Mouse (Mus musculus) gastrocnemius, postnatal 25 days (tissue): Measurements from ENCODE around the gene Sel1l3. TPM values are rescaled to one million over a fixed set of nuclear protein-coding genes. Genes with fewer than 3 reads are reported as not detected.

Source experiments
- DNase-seq: peaks from one replicate; pipeline ENCODE4 v3.0.0; 2022
- total RNA-seq, 2 experiments: library from RNA; stranded (reverse); gene quantifications; 1 replicate in 1 of 2; 2 replicates in 1 of 2; pipeline ENCODE4 v1.2.3; 2021

Gene Sel1l3
- total RNA-seq, 2 experiments from 2014 or later: 71.7 to 90.2 TPM

GRCm38 (mm10) chr5:53212782-53213710, 681 bp downstream of the Sel1l3 start:
- DNase-seq: peak; percentile 38

- DNase-seq: no peak
These were observed 1.5 kb downstream of the Sel1l3 start for GRCm38 (mm10) chr5:53212087-53212781.

DNA sequence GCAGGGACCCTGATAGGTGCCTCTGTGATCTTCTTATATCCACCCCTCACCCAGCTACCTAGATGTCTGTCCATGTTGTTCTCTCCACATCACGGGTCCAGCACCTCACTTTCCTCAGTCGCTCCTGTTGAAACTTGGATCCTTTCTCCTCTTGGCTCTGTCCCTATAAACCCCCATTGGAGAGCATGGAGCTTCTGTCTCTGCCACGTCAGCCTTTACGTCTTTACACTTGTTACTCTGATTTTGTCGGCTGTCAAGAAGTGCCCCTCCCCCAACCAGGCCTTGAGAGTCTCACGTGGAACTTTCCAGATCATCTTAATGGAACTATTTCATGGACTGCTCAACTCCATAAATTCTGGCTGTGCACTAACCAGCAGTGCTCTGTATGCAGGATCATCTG, 2.5 kb downstream of the Sel1l3 start:
- no peak for DNase-seq

DNA sequence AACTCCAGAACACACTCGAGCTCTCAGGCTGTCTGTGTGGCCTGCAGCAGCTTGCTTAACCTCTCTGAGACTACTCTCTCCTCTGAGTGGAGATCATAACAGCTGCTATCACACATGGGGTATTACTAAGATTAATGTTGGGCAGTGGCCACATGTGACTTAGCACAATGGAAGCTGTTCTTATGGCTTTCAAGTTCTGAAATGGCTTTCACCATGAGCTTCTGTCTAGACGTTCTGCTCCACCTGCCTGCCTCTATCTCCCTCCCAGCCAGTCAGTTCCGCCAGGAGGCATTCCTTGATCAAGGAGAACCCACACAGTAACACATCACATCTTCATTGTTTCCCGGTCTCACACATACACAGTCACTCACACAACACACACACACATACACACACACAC, 3.2 kb downstream of the Sel1l3 start:
- DNase-seq: no peak

DNA sequence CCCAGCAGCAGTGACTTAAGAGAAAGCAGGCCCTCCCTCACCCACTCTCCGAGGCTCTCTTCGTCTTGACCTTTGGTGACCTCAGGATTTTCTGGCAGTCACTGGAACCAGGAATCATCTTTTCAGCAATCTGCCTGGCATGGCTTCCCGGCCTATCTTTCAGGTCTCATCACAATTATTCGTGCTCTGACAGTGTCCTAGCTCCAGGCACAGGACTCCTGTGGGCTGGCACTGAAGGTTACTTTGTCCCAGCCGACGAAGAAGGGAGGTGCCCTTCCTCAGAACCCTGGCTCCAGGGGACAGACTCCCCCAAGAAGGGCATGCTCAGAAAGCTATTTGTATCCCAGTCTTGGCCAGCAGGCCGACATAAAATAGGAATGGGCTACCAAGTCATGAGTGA, 4.0 kb downstream of the Sel1l3 start:
- peak; percentile 12 for DNase-seq

DNA sequence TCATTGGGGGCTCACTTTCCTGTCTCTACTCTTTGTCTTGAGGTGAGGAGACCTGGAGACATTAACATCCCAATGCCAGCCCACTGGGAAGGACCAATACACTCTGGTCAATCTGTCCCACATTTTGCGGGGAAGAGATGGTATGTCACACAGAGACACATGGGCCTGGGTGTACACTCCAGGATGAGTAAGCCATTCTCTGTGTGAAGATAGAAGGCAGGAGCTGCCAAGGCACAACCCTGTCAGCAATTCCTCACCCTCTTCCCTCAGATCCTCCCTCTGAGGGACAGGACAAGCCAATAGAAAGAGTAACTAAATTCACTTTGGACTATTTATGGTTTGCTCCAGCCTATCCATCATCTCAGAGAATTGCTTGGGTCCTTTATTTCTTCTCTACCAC, 5.0 kb downstream of the Sel1l3 start:
- no peak for DNase-seq

DNA sequence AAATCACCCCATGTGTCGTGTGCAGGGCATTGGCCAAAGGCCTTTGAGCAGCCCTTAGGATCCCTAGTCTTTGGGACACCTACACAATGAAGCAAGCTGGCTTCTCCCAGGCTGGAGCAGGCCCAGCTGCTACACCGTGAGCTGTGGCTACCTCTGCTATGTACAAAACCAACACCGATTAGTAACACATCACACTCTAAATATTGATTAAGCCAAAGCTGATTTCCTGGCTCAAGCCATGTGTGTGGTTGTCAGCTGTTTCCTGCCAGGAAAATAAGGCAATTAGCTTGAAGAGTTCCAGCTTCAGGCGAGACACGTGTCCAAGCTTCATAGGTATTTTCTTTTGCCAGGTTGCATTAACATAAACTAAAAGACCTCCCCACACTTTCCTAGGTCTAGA, 7.2 kb downstream of the Sel1l3 start:
- DNase-seq: no peak

GRCm38 (mm10) chr5:53202748-53203147, 11.0 kb downstream of the Sel1l3 start:
- DNase-seq: peak; percentile 72

DNA sequence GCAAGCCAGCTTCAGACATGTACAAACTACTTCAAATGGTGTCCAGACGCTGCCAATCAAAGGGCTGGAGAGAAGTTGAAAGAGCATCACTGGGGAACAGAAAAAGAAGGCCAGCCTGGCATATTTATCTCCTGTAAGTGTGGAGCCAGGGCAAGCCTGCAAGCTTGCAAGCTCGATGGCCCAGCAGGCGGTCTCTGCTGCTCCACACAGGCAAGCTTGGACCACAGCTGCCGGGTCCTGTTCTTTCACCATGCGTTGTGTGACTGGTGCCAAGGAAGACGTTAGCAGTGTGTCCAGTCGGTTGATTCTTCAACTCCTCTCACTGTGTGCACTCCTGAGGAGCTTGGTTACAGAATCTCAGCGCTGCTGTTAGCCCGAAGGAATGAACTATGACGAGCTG, 12.9 kb downstream of the Sel1l3 start:
- DNase-seq: peak; percentile 27

GRCm38 (mm10) chr5:53198408-53198807, 15.3 kb downstream of the Sel1l3 start:
- no peak for DNase-seq

DNA sequence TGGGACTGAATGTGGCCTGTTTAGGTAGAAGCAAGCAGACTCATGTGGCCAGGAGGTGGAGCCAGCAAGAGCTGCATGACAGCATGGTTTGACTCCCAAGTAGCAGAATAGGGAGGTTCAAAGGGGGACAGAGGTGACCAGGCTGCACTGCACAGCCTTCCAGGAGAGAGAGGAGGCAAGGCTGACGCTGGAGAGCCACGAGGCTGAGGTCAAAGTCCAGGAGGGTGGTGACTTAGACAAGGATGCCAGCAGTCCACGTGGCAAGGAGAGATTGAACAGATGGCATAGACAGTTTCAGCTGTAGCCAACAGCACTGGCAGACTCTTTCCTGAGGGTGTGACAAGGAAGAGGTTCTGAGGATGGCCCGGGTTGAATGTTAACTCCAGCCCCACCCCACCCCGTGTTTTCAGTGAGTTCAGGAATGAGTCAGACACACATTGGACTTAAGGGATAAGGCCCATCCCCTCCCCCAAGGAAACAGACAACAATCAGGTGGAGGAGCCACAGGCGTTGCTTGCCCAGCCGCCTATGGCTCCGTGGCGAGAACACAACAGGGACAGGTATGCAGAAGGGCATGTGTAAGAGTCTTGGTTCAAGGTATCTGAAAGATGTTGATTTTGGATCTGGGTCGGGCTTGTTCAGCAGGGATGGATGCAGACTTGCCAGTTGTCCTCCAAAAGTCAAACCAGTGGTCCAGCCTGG, 17.2 kb downstream of the Sel1l3 start:
- no peak for DNase-seq

- DNase-seq: no peak
These were observed 18.9 kb downstream of the Sel1l3 start for GRCm38 (mm10) chr5:53194841-53195240.

GRCm38 (mm10) chr5:53194421-53194820, 19.3 kb downstream of the Sel1l3 start:
- DNase-seq: no peak

- no peak for DNase-seq
These were observed 20.4 kb downstream of the Sel1l3 start for GRCm38 (mm10) chr5:53193092-53194030.

DNA sequence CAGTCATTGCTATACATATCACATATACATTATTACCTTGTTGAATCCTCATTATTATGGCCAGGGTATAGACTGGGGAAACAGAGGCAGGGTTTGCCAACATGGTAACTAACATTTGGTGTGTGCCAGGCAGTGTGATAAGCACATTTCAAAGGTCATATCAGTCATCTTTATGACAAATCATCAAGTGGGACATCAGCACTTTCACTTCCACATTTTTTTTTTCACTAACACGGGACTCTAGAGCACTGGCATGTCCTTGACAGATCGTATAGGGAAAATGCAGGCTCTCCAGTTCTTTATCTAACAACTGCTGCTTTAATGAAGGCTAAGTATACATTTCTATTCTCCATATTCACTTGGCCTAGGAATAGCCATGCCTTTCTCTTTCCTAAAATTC, 25.1 kb downstream of the Sel1l3 start:
- DNase-seq: no peak

GRCm38 (mm10) chr5:53187245-53187644, 26.5 kb downstream of the Sel1l3 start:
- no peak for DNase-seq

DNA sequence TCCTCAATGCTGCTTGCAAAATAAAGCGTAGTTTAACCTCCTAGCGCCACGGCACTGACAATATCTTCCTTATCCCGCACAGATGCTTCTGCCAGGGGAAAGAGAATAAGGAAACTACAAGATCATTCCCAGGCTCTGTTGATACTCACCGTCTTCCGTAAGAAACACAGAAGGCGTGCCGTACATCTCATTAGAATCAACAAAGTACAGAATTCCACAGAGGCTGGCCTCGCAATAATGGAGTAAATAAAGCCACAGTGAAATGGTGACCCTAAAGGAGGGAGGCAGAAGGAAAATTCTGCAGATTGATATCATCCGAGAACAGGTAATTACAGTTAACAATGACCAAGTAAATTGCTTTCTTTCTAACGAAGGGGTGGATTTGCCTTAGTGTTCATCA, 27.9 kb downstream of the Sel1l3 start:
- no peak for DNase-seq

GRCm38 (mm10) chr5:53179965-53180364, 33.8 kb downstream of the Sel1l3 start:
- no peak for DNase-seq

DNA sequence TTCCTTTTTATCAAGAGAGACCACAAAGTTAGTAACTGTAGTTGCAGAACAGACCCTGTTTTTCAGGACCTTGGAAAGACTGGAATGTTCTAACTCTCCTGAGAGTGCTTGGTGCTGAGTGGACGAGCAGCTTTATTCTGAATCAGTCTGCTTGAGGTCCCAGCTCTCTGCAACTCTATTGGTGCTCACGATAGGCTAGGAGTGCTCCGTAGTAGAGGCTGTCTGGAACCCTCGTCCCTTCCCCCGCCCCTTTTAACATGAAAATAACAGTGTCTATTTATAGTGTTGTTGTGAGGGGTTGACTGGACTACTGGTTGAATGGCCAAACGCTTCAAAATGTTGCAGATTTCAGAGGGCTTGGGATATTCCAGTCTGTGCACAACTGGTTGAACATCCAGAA, 37.0 kb downstream of the Sel1l3 start:
- DNase-seq: no peak

GRCm38 (mm10) chr5:53176075-53176474, 37.7 kb downstream of the Sel1l3 start:
- DNase-seq: peak; percentile 39

DNA sequence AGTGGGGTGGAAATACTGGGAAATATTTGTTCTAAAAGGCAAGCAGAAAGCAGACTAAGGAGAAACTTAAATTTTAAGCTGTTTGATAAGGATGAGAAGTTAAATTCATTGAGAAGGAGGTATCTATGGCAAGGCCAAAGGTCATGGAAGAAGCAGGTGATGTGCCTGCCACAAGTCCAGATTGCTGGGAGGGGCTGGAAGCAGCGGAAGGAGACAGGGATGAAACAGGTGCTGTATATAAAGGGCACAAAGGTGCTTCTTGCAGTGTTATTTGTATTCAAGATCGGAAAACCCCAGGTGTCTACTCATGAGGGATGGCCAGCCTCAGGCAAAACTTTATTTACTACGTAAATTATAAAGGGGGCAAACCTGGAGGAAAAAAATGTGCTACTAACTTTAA, 38.5 kb downstream of the Sel1l3 start:
- no peak for DNase-seq

DNA sequence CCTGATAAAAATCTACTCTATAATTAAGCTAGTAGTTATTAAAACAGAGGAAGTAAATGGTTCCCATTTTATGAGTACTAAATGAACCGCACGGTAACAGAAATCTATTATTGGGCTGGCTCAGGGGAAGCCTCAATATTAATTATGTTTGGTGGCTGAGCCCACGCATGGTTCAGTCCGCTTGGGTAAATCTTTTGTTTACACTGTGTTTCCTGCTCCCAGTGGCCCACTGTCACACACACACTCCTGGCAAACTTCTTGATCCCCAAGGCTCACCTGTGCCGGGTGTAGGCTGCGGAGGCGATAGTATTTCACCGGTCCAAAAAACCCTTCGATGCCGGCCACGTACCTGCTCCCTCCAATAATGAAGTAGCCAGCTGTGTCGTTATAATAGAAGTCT, 39.3 kb downstream of the Sel1l3 start:
- DNase-seq: no peak
